Mouse (Mus musculus) embryonic facial prominence, embryonic 11.5 days (tissue): ENCODE measurements at regions not wholly inside any gene's neighbourhood (a gene's known extent, or its start where the extent isn't known, plus 50 kb on each side); places are given as distances from the start of the nearest gene placed in this dataset.

Source experiments
- ATAC-seq: fragments of 200-750 bp; cut with Nextera tagmentation; replicated peaks from 2 replicates; pipeline ENCODE4 v1.8.0; 2017; ENCODE audit warnings: low read depth; ENCODE audit not compliant: insufficient number of reproducible peaks, low FRiP score, low TSS enrichment
- DNase-seq: peaks from one replicate; pipeline ENCODE4 v3.0.0-alpha.2; 2015; ENCODE audit warnings: low spot score
- H3K27ac ChIP-seq: fragments of 300-500 bp; sonication (generic); replicated peaks from 2 replicates; pipeline ENCODE4 v1.5.1; 2014; ENCODE audit warnings: mild to moderate bottlenecking, low read depth, low read length, control low read depth
- H3K27me3 ChIP-seq: fragments of 300-500 bp; sonication (generic); 2 replicates; pipeline ENCODE4 v1.6.1; 2014; ENCODE audit warnings: mild to moderate bottlenecking, low read length, moderate library complexity, mixed read lengths; ENCODE audit not compliant: control insufficient read depth, insufficient read depth
- H3K36me3 ChIP-seq: fragments of 300-500 bp; sonication (generic); replicated peaks from 2 replicates; pipeline ENCODE4 v1.6.1; 2014; ENCODE audit warnings: low read depth, mild to moderate bottlenecking, low read length, moderate library complexity, mixed read lengths; ENCODE audit not compliant: control insufficient read depth, insufficient read depth
- H3K4me1 ChIP-seq: fragments of 300-500 bp; sonication (generic); 2 replicates; pipeline ENCODE4 v1.6.1; 2014; ENCODE audit warnings: low read length, mixed read lengths; ENCODE audit not compliant: control insufficient read depth, insufficient read depth
- H3K4me2 ChIP-seq: fragments of 300-500 bp; sonication (generic); 2 replicates; pipeline ENCODE4 v1.6.1; 2014; ENCODE audit warnings: low read depth, mild to moderate bottlenecking, control low read depth, low read length, moderate library complexity
- H3K4me3 ChIP-seq: fragments of 300-500 bp; sonication (generic); 2 replicates; pipeline ENCODE4 v1.5.1; 2014; ENCODE audit warnings: low read depth, low read length, control low read depth
- H3K9ac ChIP-seq: fragments of 300-500 bp; sonication (generic); replicated peaks from 2 replicates; pipeline ENCODE4 v1.6.1; 2014; ENCODE audit warnings: mild to moderate bottlenecking, control low read depth, low read length
- H3K9me3 ChIP-seq: fragments of 300-500 bp; sonication (generic); replicated peaks from 2 replicates; pipeline ENCODE4 v1.6.1; 2016; ENCODE audit warnings: mild to moderate bottlenecking, low read length, inconsistent platforms, mixed read lengths; ENCODE audit not compliant: control insufficient read depth
- WGBS: fragments of 180-500 bp; shearing (Covaris S2); extraction: QIAGEN DNeasy Blood & Tissue Kit; methylation state at CpG from one replicate; pipeline ENCODE4 v1.1.7; 2014; 5-methylcytosine and 5-hydroxymethylcytosine counted together

DNA sequence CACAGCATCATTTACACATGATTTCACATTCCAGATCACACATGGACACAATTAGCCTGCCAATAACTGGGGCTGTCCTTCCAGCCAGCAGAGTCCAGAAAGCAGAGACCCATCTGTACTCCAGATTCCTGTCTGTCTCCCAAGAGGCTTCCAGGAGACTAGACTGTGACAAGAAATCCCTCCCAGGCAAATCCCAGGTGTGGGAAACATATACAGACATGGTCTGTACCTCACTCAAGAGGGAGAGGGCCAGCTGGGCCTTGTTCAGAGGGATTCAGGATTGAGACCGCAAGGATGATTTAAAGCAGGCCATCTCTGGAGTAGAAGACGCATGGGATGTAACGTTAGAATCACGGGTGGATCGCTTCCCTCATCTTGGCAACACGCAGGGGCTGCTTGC is 182.7 kb upstream of the Prr30 start:
- Histone ChIP-seq H3K27ac (no peak overlapping the region), H3K4me1 (0 out of 2 replicates have a peak, but pooled peaks cover 2% of the 10 kb centered on the region), H3K9me3 (no peaks in the 10 kb centered on the region), H3K4me2 (no peak overlapping the region), H3K36me3 (no peaks in the 10 kb centered on the region), H3K4me3 (no peak overlapping the region), H3K9ac (no peak overlapping the region), H3K27me3 (no peaks in the 10 kb centered on the region)
- DNase-seq (peak; percentile 60), ATAC-seq (peak; percentile 58; the same call in 1 of the 2 replicates)
- WGBS, result 37% methylated on average over 6 of the region's 6 CpGs

DNA sequence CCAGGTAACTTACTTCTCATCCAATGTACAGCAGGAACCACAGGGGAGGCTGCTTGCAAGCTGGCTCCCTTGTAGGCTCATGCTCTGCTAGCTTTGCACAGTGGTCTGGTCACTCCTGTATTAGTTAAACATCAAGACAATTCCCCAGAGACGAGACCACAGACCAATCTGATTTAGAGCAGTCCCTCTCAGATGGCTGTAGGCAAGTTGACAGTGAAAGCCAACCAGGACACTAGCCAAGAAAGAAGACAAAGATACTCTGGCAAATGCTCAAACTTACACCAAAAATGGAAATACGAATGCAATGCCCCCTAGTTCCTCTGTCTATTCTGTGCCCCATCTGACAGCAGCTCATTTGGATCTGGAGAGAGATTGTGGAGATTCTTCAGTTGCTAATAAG is 181.8 kb upstream of the Prr30 start:
- Histone ChIP-seq H3K4me1 (0 out of 2 replicates have a peak, but pooled peaks cover 2% of the 10 kb centered on the region), H3K9me3 (no peaks in the 10 kb centered on the region), H3K9ac (no peak overlapping the region), H3K4me3 (no peak overlapping the region), H3K27me3 (no peaks in the 10 kb centered on the region), H3K4me2 (no peak overlapping the region), H3K27ac (no peak overlapping the region), H3K36me3 (no peaks in the 10 kb centered on the region)
- ATAC-seq (no peak), DNase-seq (no peak)
- 74% methylated on average over 2 of the region's 2 CpGs for WGBS

DNA sequence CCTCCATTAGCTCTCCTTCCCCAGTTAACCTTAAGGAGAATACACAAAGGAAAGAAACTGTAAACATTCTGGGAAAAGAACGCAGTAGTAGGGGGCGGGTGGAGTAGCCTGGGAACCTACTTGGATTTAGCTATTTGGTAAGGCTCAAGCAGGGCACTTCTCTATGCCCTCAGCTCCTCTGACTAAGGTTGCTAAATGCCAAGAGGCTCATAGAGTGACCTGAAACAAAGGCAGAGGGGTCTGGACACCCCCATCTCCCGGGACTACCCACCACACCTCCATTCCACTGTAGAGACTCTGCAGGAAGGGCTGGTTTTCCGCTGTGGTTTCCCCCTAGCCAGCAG is 179.5 kb upstream of the Prr30 start:
- Histone ChIP-seq H3K9me3 (no peaks in the 10 kb centered on the region), H3K36me3 (no peaks in the 10 kb centered on the region), H3K4me1 (0 out of 2 replicates have a peak, but pooled peaks cover 2% of the 10 kb centered on the region), H3K4me2 (no peak overlapping the region; the same call in 1 of the 2 replicates), H3K27me3 (no peaks in the 10 kb centered on the region), H3K9ac (no peak overlapping the region; the same call in 1 of the 2 replicates), H3K4me3 (no peak overlapping the region), H3K27ac (no peak overlapping the region)
- ATAC-seq, result peak; percentile 60
- no peak for DNase-seq
- WGBS, result 43% methylated on average over 4 of the region's 4 CpGs

DNA sequence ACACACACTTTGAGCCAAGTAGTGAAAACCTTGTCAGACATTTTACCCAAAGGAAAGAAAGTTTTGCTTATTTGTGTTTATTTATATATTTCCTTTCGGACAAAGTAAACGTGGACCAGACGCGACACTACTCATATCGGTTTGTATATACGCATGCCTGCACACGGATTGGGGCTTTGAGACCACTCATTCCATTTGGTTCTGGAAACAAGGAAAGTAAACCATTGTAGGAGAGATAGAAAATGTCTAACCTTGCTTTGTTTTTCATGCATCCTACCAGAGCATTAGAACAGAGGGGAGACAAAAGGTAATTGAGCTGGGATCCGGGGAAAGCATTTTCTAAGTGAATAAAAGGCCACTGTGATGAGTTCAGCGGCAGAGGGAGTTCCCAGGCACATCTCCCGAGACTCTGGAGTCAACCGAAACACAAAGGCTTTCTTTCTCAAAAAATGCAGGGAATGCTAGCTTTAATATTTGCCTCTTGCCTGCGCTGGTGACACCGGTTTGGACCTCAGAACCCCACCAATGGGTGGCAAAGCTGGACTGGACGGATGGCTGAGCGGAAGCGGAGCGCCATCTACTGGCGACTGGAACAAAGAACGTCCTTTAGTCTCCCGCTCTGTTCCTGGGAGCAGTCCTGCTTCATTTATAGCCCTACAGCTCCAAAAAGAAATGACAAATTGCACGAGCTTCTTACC is 179.0 kb upstream of the Prr30 start:
- H3K36me3 ChIP-seq, result no peaks in the 10 kb centered on the region
- H3K4me2 ChIP-seq, result peak overlapping the region; percentile 33
- DNase-seq, result peak; percentile 91
- no peaks in the 10 kb centered on the region for H3K27me3 ChIP-seq
- WGBS, result 19% methylated on average over 21 of the region's 21 CpGs
- peak; percentile 77 for ATAC-seq
- H3K9ac ChIP-seq, result peak overlapping the region; percentile 39
- H3K4me3 ChIP-seq, result no peak overlapping the region
- H3K9me3 ChIP-seq, result no peaks in the 10 kb centered on the region
- 0 out of 2 replicates have a peak, but pooled peaks cover 2% of the 10 kb centered on the region for H3K4me1 ChIP-seq
- no peak overlapping the region for H3K27ac ChIP-seq

DNA sequence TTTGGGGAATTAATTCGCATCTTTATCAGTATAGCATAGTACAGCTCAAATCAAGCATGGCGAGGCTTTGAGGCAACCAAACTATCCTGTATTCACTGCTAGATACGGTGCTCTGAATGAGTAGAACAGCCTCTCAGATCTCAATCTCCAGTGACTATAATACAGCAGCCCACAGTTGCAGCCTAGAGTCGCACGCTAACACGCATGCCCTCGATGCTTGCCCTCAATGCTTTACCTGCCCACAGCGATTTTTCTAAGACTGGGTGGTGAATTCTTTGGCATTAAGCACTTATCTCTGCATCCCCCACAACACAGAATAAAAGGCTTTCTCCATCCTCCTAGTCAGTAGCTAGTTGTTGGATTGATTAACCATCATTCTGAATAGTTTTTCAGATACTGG is 178.4 kb upstream of the Prr30 start:
- no peak overlapping the region for H3K27ac ChIP-seq
- H3K9ac ChIP-seq, result no peak overlapping the region
- 74% methylated on average over 8 of the region's 8 CpGs for WGBS
- no peak for DNase-seq
- H3K4me2 ChIP-seq, result no peak overlapping the region
- ATAC-seq, result no peak
- H3K27me3 ChIP-seq, result no peaks in the 10 kb centered on the region
- H3K36me3 ChIP-seq, result no peaks in the 10 kb centered on the region
- no peak overlapping the region for H3K4me3 ChIP-seq
- 0 out of 2 replicates have a peak, but pooled peaks cover 2% of the 10 kb centered on the region for H3K4me1 ChIP-seq
- no peaks in the 10 kb centered on the region for H3K9me3 ChIP-seq

DNA sequence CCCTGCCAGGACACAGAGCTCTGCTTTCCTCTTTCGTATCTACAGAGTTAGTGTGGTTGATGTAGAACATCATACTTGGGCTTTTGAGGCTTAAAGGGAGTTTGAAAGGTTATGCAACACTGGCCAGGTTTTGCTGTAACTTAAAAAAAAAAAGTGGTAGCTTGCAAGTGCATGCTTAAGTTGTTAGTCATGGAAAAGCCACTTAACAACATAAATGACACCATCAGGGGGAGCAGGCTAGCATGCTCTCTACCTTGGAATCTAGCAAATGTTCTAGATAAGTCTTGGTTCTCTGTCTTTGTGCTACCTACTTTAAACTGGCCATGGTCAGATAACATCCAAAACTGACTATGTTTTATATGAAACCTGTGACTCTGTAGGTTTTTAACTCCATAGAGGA is 176.6 kb upstream of the Prr30 start:
- H3K9me3 ChIP-seq, result no peaks in the 10 kb centered on the region
- H3K36me3 ChIP-seq, result no peaks in the 10 kb centered on the region
- 74% methylated on average over 1 of the region's 1 CpGs for WGBS
- H3K4me1 ChIP-seq, result 0 out of 2 replicates have a peak, but pooled peaks cover 2% of the 10 kb centered on the region
- ATAC-seq (no peak), DNase-seq (no peak)
- H3K9ac ChIP-seq, result no peak overlapping the region
- H3K27ac ChIP-seq, result no peak overlapping the region
- H3K27me3 ChIP-seq, result no peaks in the 10 kb centered on the region
- H3K4me2 ChIP-seq, result no peak overlapping the region
- H3K4me3 ChIP-seq, result no peak overlapping the region

DNA sequence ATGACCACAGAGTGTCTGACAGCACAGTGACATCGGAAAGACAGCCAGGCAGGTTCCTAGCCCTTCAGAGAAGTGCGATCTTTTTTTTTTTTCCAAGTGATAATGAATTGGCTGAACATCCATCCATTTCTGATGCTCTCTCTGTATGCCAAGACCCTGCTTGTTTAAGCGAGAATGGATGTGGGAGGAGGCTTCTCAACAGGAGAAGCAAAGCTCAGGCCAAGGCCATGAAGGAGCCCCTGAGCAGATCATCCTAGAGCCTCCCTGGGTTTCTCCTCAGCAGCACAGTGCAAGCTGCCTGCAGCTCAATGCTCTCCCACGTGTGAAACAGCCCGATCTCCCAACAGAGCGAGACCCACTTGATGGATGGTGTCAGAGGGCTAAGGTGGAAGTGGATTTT is 175.7 kb upstream of the Prr30 start:
- Histone ChIP-seq H3K36me3 (no peaks in the 10 kb centered on the region), H3K27ac (no peak overlapping the region), H3K27me3 (no peaks in the 10 kb centered on the region), H3K9ac (no peak overlapping the region), H3K9me3 (no peaks in the 10 kb centered on the region), H3K4me1 (0 out of 2 replicates have a peak, but pooled peaks cover 2% of the 10 kb centered on the region), H3K4me3 (no peak overlapping the region), H3K4me2 (no peak overlapping the region)
- no peak for ATAC-seq
- 68% methylated on average over 6 of the region's 6 CpGs for WGBS
- no peak for DNase-seq

DNA sequence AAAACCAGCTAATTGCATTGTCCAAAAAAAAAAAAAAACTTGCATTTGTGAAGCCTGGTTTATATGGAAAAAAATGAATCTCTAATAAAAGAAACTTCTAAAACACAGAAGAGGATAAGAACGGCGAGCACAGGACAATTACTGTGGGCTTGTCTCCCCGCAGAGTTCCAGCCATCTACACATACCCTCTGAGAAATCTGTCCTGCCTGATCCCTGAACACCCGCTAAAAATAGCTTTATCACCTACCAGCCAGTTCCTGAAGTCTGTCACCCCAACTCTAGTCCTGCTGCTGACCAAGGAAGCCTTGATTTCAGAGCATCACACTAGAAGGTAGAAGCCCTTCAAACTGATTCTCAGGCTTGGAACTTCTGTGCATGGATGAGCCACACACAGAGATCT is 173.7 kb upstream of the Prr30 start:
- H3K4me1 ChIP-seq, result no peaks in the 10 kb centered on the region
- ATAC-seq, result no peak
- 95% methylated on average over 4 of the region's 4 CpGs for WGBS

More for the DNA sequence above, 173.7 kb upstream of the Prr30 start:
- Histone ChIP-seq H3K27me3 (no peaks in the 10 kb centered on the region), H3K9me3 (no peaks in the 10 kb centered on the region), H3K4me2 (no peak overlapping the region), H3K9ac (no peak overlapping the region), H3K27ac (no peak overlapping the region), H3K4me3 (no peak overlapping the region), H3K36me3 (no peaks in the 10 kb centered on the region)
- no peak for DNase-seq
